Mouse (Mus musculus): ENCODE measurements around the gene Hoxb2.
A peak's percentile ranks its signal among the peaks of the same experiment; 100 is the strongest.

Gene Hoxb2

DNA sequence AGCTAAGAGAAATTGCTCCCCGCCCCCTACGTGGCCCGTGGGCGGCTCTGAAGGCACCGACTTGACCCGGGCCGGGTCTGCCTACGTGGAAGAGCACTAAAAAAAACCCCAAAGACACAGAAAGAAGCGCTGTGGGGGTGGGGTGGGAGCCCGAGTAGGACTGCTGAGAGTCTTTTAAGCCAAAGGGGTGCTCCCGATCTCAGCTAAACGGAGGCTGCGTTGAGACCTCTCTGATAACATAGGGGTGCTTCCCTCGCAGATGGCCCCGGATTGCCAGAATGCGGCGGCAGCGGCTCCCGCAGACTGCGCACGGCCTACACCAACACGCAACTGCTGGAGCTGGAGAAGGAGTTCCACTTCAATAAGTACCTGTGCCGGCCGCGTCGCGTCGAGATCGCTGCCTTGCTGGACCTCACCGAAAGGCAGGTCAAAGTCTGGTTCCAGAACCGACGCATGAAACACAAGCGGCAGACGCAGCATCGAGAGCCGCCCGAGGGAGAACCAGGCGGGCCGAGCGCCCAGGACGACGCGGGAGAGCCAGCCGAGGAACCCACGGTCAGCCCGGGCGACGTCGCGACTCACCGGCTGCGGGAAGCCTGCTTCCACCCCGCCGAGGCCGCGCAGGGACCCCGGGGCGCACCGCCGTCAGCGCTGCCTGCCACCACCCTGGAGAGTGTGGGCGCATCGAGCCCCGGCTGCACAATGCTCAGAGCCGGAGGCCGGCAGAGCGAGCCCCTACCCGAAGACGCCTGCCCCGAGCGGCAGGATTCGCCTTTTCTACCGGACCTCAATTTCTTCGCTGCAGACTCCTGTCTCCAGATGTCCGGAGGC lies 2.6 kb downstream of the Hoxb2 start:
- no peak for DNase-seq

DNA sequence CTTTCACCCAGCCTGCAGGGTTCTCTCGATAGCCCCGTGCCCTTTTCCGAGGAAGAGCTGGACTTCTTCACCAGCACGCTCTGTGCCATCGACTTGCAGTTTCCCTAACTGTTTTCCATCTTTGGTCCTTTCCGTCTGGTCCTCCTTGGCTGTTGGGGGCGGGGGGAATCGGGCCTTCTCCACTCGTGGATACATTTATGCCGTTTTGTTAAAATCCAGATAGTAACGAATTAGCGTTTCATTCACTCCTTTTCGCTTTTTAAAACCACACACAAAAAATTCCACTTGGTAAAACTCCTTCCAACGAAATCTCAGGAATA lies 3.2 kb downstream of the Hoxb2 start:
- peak in 1 of 2 experiments; percentile 45 for DNase-seq

DNA sequence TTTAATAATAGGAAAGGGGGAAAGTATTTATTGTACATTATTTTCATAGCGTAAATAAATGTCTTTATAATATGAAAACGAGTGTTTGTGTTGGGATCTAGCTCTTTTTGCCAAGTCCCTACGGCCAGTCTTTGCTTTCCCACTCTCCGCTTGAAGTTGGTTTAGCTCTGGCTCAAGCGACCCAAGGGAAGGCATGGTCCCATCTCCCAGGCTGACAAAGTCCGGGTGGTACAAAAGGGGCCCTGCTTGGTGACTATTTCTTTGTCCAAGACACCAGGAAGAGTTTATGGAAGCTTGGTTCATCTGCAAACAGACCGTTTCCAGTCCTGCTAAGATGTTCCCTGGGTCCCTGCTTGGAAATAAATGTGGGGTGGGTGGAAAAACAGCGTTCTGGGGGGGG lies 3.6 kb downstream of the Hoxb2 start:
- DNase-seq: peak in 1 of 2 experiments; percentile 36

DNA sequence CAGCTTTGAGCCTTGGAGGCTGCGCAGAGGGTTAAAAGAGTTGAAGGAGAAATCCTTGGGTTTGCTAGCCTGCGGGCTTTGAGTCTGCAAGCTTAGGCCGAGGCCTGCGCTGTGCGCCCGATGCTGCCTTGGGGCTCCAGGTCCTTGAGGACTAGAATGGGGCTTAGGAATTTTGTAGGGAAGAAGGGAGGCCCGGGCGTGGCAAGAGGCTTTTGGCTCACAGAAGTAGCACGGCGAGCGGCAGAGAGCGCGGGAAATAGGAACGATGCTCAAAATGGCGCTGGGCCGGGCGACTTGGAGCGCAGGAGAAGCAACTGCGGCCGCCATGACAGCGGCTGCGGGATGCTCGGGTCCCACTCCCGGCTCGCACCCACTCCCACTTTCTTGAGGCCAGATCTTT lies 4.1 kb downstream of the Hoxb2 start:
- no peak for DNase-seq

DNA sequence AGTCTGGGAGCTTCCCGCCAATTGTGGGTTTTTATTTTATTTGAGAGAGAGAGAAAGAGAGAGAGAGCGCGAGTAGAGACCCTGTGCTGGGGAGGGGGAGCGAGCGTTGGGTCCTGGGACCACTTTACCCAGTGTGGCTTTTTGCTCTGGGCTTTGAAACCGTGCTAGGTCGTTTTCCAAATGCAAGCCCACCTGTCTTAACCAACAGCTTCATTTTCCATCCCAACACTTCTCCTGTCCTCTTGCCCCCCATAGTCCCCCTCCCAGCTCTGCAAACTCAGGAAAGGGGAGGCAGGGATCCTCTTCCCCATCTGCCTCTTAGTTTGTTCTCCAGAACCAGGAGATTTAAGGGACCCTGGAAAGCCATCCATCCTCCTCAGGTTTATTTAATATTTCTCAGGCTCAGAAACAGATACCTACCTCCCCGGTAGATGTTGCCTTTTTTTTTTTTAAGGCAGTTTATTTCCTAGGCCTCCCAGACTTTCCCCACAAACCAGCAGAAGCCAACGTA lies 4.5 kb downstream of the Hoxb2 start:
- no peak for DNase-seq

DNA sequence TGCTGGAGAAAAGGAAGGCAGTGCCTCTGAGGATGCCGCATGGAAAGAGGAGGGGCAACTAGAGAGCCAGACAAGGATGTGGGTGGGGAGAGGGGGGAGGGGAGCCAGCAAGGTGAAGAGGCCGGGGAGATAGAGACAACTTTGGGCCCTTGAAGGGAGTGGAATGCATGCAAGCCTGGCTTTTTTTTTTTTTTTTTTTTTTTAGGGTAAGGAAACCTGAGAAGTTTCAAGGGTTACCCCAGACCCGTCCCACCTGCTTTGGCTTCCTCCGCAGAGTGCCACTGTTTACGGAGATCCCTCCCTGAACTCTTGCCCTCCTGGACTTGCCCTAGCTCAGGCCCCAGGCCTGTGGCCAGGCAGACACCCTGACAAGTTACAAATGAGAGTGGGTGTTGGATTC lies 13.5 kb downstream of the Hoxb2 start:
- DNase-seq: no peak

DNA sequence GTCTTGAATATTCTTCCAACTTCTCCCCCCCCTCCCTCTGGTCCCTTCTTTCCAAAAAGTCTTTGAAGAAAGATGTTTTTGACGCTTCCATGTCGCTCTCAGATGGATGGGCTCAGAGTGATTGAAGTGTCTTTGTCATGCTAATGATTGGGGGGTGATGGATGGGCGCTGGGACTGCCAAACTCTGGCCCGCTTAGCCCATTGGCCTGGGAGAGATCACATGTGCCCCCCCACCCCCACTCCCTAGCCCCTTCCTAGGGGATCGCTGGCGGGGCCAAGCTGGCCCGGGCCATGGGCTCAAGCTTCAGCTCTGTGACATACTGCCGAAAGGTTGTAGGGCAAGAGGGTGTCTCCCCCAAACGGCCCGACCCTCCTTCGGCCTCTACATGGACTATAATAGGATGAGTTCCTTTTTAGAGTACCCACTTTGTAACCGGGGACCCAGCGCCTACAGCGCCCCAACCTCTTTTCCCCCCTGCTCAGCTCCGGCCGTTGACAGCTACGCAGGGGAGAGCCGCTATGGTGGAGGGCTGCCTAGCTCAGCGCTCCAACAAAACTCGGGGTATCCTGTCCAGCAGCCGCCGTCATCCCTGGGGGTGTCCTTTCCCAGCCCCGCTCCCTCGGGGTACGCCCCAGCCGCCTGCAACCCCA lies 15.2 kb downstream of the Hoxb2 start, which contains the start of gene Hoxb1:
Gene Hoxb1, plus strand, starts transcription at position 312 of the 651 bp plus-strand sequence.
- no peak for DNase-seq

DNA sequence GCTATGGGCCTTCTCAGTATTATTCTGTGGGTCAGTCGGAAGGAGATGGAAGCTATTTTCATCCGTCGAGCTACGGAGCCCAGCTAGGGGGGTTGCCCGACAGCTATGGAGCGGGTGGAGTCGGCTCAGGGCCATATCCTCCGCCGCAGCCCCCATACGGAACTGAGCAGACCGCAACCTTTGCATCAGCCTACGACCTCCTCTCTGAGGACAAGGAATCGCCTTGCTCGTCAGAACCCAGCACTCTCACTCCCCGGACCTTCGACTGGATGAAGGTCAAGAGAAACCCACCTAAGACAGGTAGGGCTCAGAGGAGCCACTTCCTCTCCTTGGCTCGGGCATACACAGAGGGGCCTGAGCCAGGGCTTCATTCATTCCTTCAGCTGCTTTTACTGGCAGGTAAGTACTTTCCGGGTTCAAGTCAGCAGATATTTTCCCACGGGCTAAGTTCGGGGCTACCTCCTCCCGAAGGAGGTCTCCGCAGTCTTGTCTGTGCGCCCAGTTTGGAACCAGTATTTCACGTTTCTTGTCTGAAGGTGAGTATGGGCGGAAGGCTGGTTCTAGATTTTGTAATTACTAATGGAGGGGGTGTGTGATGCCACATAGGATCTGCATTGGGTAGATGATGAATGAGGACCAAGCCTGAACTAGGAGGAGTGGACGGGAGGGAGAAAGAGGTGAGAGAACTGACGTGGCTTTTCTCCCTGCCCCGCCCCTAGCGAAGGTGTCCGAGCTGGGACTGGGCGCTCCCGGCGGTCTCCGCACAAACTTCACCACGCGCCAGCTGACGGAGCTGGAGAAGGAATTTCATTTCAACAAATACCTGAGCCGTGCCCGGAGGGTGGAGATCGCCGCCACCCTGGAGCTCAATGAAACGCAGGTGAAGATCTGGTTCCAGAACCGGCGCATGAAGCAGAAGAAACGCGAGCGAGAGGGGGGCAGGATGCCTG lies 16.0 kb downstream of the Hoxb2 start:
- DNase-seq: no peak

DNA sequence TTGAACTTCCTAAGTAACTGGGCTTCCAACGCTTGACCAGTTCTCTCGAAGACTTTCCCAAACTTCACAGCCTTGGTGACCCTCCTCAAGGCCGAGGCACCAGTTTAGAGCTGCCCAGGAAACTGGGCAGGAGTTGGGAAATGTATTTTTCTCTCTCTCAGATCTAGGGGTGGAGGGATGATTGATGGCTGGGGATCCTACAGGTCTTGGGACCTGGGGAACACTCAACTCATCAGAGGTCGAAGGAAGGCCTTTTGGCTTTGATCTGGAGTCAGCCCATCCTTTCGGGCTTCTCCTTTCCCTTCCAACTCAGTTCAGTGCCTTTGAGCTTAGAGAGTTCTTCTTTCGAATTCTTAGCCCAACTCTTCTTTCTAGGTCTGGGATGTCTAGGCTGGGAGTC lies 16.8 kb downstream of the Hoxb2 start:
- no peak for DNase-seq

DNA sequence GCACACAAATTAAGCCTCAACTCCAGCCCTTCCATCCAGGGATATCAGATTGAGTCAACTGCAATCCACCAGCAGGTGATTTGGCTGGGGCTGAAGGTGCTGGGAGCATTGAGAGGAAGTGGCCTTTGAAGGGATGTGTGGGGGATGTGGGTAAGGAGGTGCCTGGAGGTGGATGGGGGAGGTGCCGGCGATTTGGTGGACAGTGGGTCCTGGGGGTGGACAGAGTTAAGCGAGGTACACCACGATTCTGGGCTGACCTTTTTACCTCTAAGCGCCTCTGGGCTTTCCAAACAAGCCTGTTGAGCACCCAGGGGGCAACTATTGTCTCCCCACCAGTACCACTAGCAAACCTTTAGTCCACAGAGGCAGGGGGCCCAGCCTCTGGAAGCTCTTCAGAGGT lies 18.4 kb downstream of the Hoxb2 start:
- no peak for DNase-seq

DNA sequence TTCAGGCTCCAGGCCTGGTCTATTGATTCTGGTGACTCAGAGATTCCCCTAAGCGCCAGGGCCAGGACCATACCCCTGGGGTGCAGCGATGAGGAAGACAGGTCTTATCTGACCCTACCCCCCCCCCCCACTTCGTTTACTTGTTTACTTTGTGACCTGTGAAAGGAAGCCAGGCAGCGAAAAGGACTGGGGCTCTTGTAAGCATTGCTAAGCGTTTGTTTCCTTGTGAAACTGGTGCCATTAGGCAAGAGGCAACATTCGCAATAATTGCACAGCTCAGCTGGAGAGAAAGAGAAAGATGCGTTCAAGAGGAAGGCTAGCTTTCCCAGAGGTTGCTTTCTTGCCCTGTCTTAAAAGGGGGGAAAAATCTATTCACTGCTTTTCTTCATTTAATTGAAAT lies 18.8 kb downstream of the Hoxb2 start:
- DNase-seq: no peak

DNA sequence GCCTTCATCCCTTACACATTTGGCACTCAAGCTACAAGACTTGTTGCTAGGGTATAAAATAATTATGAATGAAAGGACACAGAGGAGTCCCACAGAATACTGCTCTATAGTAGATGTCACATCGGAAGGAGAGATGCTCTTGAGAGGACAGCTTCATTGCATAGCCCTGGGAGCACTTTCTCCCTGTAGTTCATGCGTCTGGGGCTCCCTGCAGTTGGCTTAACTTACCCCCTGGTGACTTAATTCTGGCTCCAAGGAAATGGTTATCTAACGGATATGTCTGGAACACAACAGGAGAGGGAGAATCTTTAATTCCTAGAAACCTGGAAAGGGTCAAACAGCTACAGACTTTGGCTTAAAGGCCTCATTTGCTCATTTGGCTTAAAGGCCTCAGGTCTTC lies 21.4 kb downstream of the Hoxb2 start:
- DNase-seq: no peak

DNA sequence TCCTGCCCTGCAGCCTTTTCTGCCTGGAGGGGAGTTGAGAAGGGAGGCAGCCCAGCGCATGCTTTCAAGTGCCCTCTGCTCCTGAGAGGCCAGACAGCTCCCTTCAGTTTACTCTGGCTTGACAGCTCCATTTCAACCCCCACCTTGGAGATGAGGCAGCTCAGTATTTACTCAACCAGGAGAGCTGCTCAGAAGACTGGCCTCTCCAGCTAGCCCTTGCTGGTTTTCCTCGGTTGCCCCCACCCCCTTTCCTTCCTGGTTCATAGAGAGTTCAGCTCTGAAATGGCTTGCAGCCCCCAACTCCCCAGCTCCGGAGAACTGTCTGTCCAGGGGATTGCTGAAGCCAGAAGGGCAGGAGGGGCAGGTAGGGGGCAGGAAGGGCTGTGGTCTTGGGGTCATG lies 22.2 kb downstream of the Hoxb2 start:
- DNase-seq: no peak

DNA sequence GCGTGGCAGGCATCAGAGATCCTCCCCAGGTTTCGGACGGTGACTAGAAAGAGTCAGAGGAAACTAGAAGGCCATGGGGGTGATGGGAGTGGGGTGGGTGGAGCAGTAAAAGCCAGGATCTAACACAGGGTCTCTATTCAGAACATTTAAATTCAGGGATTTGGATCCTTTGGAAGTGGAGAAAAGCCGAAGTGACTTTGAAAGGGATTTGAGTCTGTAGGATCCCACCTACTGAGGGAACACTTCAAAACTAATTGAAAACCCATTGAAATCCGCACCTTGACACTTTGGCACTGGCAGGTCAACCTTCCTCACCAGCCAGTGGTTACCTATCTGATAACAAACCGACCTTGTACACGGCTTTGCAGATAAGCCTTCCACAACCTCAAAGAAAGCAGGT lies 24.5 kb downstream of the Hoxb2 start:
- DNase-seq: no peak

DNA sequence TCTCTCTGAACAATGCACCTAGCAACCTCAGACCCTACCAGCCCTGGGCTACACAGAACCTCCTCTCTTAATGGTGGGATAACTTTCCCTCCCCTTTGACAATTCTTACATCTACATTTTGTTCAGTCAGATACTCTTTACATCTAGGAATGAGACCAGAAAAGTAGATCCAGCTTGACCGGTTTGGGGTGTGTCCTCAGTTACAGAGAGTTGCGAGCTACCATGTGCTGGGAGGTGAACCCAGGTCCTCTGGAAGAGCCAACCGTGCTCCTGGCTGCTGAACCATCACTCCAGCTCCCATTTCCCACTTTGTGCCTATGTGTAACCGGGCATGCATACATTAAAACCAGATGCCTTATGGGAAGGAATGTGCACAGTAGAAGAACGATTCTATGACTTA lies 33.1 kb downstream of the Hoxb2 start:
- no peak for DNase-seq

DNA sequence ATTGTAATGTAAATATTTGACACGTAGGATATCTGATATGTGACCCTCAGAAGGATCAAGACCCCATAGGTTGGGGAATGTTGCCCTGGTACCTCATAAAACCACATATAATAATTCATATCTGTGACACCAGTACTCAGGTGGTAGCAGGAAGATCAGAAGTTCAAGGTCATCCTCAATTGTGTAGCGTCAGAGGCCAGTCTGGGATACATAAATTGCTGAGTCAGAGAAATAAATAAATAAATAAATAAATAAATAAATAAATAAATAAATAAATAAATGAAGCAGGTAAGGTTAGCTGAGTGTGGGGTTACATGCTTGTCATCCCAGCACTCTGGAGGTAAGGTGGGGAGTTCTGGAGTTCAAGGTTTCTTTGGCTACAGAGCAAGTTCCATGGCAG lies 37.3 kb downstream of the Hoxb2 start:
- no peak for DNase-seq

DNA sequence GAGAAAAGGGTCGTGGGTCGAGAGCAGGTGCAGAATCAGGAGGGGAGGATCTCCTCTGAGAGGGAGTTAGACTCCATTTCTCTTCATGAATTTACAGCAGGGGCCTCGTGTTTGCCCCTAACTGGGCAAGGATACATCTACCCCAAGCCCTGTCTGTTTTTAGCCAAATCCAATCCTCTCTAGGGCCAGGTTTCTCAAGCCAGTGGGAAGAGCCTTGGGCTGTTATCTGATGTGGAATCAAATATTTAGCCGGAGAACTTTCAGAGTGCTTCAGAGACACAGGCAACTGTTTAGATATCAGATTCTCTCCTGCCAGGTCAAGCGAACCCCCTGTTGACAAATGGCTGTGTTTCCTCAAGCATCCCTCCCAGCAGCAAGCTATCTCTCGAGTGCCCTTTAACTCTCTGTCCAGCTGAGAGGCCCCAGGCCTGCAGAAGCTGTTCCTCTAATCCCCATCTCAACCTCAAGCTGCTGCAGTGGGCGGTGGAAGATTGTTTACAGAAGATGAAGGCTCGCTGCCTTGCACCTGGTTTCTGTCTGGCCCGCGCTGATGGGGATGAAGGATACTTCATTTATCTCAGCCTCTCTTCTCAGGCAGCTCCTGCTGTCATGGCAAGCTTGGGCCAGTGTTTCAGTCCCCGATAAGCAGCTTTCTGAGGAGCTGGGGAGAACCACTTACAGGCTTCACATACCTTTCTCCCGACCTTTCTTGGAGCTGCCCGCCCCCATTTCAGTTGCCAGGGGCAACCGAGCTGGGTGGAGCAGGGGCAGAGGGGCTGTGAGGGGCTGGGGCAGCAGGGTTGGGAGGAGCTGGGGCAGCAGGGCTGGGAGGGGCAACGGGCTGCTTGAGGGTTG lies 46.7 kb downstream of the Hoxb2 start:
- DNase-seq: no peak

DNA sequence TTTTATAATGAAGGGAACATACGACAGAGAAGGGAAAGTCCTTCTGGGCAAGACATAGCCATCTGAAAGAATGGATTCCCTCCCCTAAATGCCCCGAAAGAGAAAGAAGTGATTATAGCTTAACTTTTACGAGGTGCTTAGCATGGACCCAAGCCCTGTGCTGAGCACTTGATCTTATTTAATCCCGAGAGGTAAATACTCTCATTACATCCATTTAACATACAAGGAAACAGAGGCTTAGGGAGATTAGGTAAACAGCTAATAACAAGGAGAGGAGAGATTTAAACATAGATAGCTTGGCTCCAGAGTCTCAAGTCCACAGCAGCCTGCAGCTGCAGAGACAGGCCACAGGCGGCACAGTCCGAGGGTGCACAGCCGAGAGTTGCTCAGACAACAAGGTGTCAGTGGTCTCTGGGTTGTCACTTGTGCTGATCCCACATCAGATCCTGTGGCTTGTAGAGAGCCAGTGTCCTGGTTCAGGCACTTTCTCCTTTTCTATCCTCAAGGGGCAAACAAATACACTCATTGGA lies 47.5 kb downstream of the Hoxb2 start:
- no peak for DNase-seq

DNA sequence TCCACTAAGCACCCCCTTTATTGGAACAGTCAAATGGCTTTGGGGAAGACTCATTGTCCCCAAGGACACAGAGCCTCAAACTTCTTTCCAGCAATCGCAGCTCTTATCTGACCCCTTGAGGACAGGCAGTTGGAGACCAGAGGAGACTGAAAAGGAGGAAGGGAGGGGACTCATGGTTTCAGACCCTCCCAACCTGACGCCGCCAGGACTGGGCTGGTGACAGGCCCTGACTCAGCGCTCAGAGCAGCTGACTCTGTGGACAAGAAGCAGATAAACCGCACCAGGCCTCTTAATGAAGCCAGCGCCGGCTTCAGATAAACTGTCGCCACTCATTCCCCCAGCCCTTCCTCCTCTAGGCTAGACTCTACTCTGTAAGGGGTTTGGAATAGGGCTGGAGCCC lies 49.6 kb downstream of the Hoxb2 start:
- no peak for DNase-seq
